Mouse (Mus musculus) gastrocnemius, adult 2 months (tissue): ENCODE measurements around the gene Vat1. TPM values are rescaled to one million over a fixed set of nuclear protein-coding genes. Genes with fewer than 3 reads are reported as not detected.

ENCODE experiments used
- DNase-seq: peaks from one replicate; pipeline ENCODE4 v3.0.0; 2022
- H3K27ac ChIP-seq: fragments of 200-600 bp; 2 replicates; pipeline ENCODE4 v1.8.1; 2022; ENCODE audit warnings: mild to moderate bottlenecking
- H3K4me3 ChIP-seq: fragments of 200-600 bp; 2 replicates; pipeline ENCODE4 v1.8.1; 2022; ENCODE audit warnings: mild to moderate bottlenecking, moderate library complexity
- CTCF ChIP-seq: fragments of 200-600 bp; IDR thresholded peaks from 2 replicates; pipeline ENCODE4 v1.8.1; 2022; ENCODE audit warnings: antibody characterized with exemption, mild to moderate bottlenecking, moderate library complexity
- intact Hi-C: fragments of 180-260 bp; cut with DNase I; formaldehyde crosslinking; loops from one replicate; pipeline ENCODE4 v1.15.1; 2025
- microRNA-seq: library from miRNA; unstranded; fragments of <30 nt; microRNA quantifications from one replicate; pipeline ENCODE4 v1.2.0, GENCODE M21; 2021
- total RNA-seq, 2 experiments: library from RNA; stranded (reverse); gene quantifications; 2 replicates each; pipeline ENCODE4 v1.2.3; 2021

The Vat1 gene
- total RNA-seq, 2 experiments from 2014 or later: 10.0 to 14.5 TPM

DNA sequence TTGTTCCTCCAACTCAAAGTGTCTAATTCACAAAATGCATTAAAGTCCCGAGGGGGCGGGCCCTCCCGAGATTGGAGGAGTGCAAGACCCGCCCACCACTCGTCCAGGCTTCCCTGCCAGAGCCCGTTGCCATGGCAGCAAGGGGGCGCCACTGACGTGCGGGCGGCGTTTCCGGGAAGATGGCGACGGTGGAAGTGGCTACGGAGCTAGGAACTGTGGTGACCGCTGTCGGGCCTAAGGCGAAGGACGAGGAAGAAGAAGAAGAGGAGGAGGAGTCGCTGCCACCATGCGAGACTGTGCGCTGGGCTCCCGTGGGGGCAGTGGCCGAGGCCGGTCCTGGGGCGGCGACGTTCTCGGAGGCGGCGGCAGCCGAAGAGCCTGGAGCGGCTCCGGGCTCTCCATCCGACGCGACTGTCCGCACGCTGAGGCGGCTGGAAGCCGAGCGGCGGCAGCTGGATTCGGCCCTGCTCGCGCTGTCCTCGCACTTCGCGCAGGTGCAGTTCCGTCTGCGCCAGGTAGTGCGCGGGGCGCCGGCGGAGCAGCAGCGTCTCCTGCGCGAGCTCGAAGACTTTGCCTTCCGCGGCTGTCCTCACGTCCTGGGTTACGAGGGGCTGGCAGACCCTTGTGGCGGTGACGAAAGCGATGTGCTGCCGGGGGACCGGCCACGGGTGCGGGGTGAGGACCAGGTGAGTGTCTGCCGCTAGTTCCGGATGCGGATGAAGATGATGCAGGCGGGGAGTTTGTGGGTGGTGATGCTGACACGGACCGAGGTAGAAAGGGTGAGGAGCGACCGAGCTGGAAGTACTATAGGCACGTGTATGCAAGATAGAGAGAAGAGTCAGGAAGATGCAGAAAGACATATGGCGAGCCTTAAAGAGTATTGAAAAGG is 40.9 kb downstream of the Vat1 start, which contains the start of the genes Rundc1 and Ptges3l:
Gene Rundc1, plus strand, starts transcription at position 161 of the 889 bp plus-strand sequence.
Gene Ptges3l, minus strand, starts transcription at position 409 of the 889 bp plus-strand sequence.
- Histone ChIP-seq H3K4me3 (peak within 1 kb of the TSS; percentile 84), H3K27ac (peak within 1 kb of the TSS; percentile 95)
- 0 out of 2 replicates have a peak, but pooled peaks have one; percentile 15 for TF ChIP-seq CTCF
- intact Hi-C loops: no loop called here
- peak; percentile 99 for DNase-seq

DNA sequence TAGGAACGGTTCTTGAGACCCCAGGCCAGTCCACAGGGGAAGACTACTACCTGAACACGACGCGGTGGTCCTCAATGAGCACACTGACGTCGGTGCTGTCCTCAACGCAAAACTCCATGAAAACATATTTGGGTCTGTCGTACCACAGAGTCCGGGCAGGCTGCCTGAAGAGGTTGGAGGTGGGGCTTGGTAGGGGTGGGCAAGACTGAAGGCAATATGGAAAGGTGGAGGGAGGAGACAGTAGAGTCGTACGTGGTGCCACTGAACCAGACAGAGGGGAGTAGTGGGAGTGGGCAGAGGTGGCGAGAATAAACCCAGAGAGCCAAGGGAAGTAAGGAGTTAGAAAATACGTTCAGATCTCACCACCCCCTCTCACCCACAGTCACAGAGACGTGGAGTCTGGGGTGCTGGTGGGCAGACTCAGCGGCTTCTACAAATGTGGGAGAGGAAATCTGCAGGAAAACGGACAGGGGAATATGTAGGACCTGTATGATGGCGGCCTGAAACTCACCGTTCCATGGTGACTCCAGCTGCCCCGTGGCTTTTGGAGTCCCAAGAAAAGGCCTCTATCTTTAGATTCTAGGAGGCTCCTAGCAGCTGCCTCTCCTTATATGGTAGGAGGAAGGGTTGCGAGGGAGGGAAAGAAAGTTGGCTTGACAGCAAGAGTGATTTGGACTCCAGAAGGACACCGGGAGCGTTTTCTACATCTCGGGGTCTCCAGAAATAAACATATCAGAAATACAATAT is 41.8 kb downstream of the Vat1 start, which contains the start of gene Gm27029:
Gene Gm27029, minus strand, starts transcription at position 692 of the 747 bp plus-strand sequence.
- Histone ChIP-seq H3K4me3 (peak within 1 kb of the TSS; percentile 84), H3K27ac (peak within 1 kb of the TSS; percentile 95)
- DNase-seq: peak; percentile 70
- no peak for TF ChIP-seq CTCF
- intact Hi-C loops: no loop called here

DNA sequence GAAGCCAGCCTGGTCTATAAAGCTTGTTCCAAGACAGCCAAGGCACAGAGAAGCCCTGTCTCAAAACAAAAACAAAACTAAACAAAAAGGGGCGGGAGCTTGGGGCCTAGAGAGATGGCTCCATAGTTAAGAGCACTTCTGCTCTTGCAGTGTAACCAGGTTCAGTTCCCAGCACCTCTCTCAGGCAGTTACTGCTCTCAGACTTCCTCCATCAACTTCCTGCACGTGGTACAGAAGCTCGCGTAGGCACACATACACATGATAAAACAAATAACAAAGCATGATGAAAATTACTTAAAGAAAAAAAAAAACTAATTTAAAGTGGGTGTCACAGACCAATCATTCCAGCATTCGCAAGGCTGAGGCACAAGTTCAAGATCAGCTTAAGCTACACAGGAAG is 45.9 kb downstream of the Vat1 start:
- Histone ChIP-seq H3K4me3 (no peak overlapping the region), H3K27ac (no peak overlapping the region)
- intact Hi-C loops: no loop called here
- no peak for DNase-seq
- TF ChIP-seq CTCF: no peak

DNA sequence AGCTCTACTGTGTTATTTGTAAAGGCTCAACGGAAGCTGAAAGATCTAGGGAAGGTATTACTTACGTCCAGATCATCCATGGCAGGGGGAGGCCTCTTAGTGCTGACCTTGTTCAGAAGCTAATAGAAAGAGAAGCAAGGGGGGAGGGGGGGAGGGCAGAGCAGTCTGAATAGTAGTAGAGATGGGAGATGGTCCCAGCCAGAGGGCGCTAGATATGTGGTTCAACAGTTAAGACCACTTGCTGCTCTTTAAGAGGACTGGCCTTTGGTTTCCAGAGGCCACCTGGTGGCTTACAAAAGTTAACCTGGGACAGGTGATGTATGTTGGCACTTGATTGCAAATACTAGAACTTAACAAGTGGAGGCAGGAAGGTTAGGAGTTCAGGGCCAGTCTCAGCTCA is 46.4 kb downstream of the Vat1 start:
- H3K4me3 ChIP-seq: no peak overlapping the region
- intact Hi-C loops: no loop called here
- TF ChIP-seq CTCF: peak; percentile 9; the same call in 1 of the 2 replicates
- H3K27ac ChIP-seq: no peak overlapping the region
- DNase-seq: no peak

DNA sequence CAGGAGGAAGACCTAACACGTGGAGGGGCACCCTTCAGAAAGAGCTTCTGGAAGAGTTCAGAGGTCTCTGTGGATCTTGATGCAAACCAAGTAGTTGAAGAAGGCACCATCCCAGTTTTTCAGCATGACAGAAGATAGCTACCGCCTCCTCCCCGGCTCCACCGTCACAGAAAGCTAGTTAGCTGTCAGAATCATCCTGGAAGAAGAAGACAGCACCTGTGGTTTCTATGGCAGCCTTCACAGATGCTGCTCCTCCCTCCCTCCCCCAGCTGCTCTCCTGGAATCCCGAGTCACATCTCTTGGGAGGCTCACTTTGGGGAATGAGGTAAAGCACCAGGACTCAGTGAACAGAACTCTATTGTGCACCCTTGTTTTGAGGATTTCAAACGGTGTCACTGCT is 47.0 kb downstream of the Vat1 start:
- no peak for TF ChIP-seq CTCF

DNA sequence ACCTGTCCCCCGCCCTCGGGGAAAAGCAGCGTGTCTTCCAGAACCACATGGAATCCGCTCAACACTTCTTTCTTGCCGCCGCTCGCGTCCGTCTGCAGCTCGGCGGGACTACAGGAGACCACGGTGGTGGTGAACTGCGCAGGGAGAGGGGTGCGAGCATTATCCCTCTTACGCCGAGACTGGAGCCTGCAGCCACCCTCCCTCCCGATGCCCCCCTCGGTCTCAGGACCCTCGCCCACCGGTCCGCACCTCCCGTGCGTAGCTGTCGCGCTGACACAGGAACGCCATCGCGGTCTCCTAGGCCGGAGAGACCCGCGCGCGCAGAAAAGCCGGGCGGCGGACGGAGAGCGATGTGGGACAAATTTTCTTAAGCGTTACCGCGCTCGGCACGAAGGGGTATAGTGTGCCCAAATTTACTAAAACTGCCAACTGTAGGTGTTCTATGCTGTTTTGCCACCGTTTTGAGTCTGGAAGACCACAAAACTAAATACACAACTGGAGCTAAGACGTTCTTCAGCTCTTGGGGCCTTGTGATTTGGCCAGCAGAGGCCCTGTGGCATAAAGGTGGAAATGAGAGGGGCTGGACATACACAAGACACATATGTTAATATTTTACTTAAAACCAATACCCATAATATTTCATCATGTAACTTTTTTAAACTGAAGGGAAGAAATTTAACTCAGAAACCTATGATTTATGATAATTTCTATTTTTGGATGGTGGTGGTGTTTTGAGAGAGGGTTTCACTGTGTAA is 48.8 kb downstream of the Vat1 start, which contains the start of gene Aarsd1:
Gene Aarsd1, minus strand, starts transcription at position 515 of the 755 bp plus-strand sequence.
- TF ChIP-seq CTCF: no peak
- Histone ChIP-seq H3K27ac (peak within 1 kb of the TSS; percentile 92), H3K4me3 (peak within 1 kb of the TSS; percentile 90)
- peak; percentile 93 for DNase-seq
- intact Hi-C loops: no loop called here

More for the DNA sequence above, 47.0 kb downstream of the Vat1 start:
- Histone ChIP-seq H3K27ac (no peak overlapping the region), H3K4me3 (no peak overlapping the region)
- intact Hi-C loops: no loop called here
- no peak for DNase-seq

DNA sequence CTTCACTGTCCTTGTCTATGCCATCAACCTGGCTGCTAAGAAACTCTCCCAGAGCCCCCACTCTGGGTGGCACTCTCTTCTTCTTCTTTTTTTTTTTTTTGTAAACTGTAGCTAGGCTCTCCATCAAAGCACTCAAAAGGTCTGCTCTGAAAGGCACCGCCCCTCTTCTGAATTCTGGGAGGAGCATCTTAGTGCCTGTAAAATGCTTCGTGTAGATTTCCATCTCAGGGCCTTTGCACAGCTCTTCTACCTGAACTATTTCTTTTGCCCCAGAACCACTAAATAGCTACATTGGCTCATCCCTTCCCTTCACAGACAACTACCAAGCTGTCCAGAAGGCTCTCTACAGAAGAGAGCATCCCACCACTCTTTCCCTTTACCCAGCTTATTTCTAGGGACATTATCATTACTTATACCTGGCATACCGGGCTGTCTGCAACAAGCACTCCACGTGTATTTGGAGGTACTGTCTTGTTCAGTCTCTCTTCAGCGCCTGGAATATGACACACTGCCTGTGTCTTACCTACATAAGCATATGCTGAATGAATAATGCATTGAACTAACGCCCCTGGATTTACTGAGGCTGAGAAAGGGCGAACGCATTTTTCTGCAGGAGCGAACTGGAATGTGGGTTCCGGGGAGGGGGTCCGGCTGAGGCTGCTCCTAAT is 49.5 kb downstream of the Vat1 start:
- Histone ChIP-seq H3K27ac (peak overlapping the region; percentile 92), H3K4me3 (peak overlapping the region; percentile 90)
- intact Hi-C loops: no loop called here
- DNase-seq: no peak
- no peak for TF ChIP-seq CTCF

DNA sequence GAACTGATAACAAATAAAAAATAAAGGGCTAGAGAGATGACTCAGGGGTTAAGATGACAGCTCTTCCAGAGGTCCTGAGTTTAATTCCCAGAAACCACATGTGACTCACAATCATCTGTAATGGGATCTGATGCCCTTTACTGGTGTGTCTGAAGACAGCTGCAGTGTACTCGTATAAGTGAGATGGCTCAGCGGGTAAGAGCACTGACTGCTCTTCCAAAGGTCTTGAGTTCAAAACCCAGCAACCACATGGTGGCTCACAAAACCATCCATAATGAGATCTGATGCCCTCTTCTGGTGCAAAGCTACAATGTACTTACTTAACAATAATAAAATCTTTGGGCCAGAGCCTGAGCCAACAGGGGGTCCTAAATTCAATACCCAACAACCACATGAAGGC is 50.7 kb downstream of the Vat1 start:
- DNase-seq: no peak
- H3K27ac ChIP-seq: no peak overlapping the region
- peak; percentile 3; the same call in 1 of the 2 replicates for TF ChIP-seq CTCF
- no peak overlapping the region for H3K4me3 ChIP-seq
- intact Hi-C loops: no loop called here

Small RNA genes within 50 kb of the gene (microRNA-seq; reads per million reads assigned to microRNA genes)
- gene Mir6929: 4.3 reads per million

Other genes starting within 250 kb of the Vat1 start
- 10 to 100 TPM; 25.9 to 26.3 TPM for gene Ezh1, start 239.8 kb downstream of the Vat1 start, total RNA-seq
- 10 to 100 TPM; 34.8 to 37.0 TPM for gene Ramp2, start 220.2 kb downstream of the Vat1 start, total RNA-seq
- 10 to 100 TPM; 40.2 to 53.4 TPM for gene Vps25, start 212.5 kb downstream of the Vat1 start, total RNA-seq
- under 1 TPM; 0.08 to 0.22 TPM for gene Wnk4, start 205.7 kb downstream of the Vat1 start, total RNA-seq
- under 1 TPM; 0.20 to 0.36 TPM for gene Cntd1, start 187.2 kb downstream of the Vat1 start, total RNA-seq
- 10 to 100 TPM; 63.0 to 87.7 TPM for gene Coa3, start 187.1 kb downstream of the Vat1 start, total RNA-seq
- gene Becn1, start 163.9 kb downstream of the Vat1 start, total RNA-seq: 10 to 100 TPM; 79.6 to 85.8 TPM
- 10 to 100 TPM; 70.0 to 71.6 TPM for gene Psme3, start 150.0 kb downstream of the Vat1 start, total RNA-seq
- 1 to 10 TPM in 1 of 2 experiments, under 1 TPM in 1; 0.64 to 1.4 TPM for gene Aoc2, start 141.2 kb downstream of the Vat1 start, total RNA-seq
- 1 to 10 TPM; 4.0 to 6.1 TPM for gene Aoc3, start 135.6 kb downstream of the Vat1 start, total RNA-seq
- gene G6pc, start 98.7 kb downstream of the Vat1 start, total RNA-seq: not detected
- gene Aarsd1, start 48.6 kb downstream of the Vat1 start, total RNA-seq: 10 to 100 TPM; 17.1 to 24.9 TPM
- gene Gm27029, start 41.4 kb downstream of the Vat1 start, total RNA-seq: 1 to 10 TPM; 7.9 to 8.4 TPM
- gene Rundc1, start 41.1 kb downstream of the Vat1 start, total RNA-seq: 1 to 10 TPM; 7.3 to 8.8 TPM
- 10 to 100 TPM; 82.0 to 90.7 TPM for gene Ptges3l, start 40.9 kb downstream of the Vat1 start, total RNA-seq
- gene Rpl27, start 23.9 kb downstream of the Vat1 start, total RNA-seq: 10 to 100 TPM; 31.9 to 49.4 TPM
- 10 to 100 TPM in 1 of 2 experiments, 1 to 10 TPM in 1; 8.6 to 14.3 TPM for gene Ifi35, start 17.8 kb downstream of the Vat1 start, total RNA-seq
- gene Rnd2, start 1.2 kb downstream of the Vat1 start, total RNA-seq: 1 to 10 TPM; 3.3 to 3.5 TPM
- gene Brca1, start 85.7 kb upstream of the Vat1 start, total RNA-seq: under 1 TPM; 0.03 to 0.31 TPM
- gene Nbr1, start 85.9 kb upstream of the Vat1 start, total RNA-seq: 10 to 100 TPM; 65.3 to 65.6 TPM
- gene Tmem106a, start 116.0 kb upstream of the Vat1 start, total RNA-seq: 1 to 10 TPM; 1.0 to 2.6 TPM
- not detected for gene Gm11634, start 133.0 kb upstream of the Vat1 start, total RNA-seq
- 10 to 100 TPM; 24.2 to 27.4 TPM for gene Rdm1, start 161.0 kb upstream of the Vat1 start, total RNA-seq
- gene Arl4d, start 199.3 kb upstream of the Vat1 start, total RNA-seq: 10 to 100 TPM in 1 of 2 experiments, 1 to 10 TPM in 1; 6.7 to 13.1 TPM